Mouse (Mus musculus) macrophage (primary cell): Measurements from ENCODE around the gene Hhip. TPM values are rescaled to one million over a fixed set of nuclear protein-coding genes. Genes with fewer than 3 reads are reported as not detected.

Experiments
- H3K27ac ChIP-seq: fragments of 350-480 bp; formaldehyde crosslinking; 2 replicates; pipeline ENCODE4 v1.9.0; 2021
- H3K36me3 ChIP-seq: fragments of 350-480 bp; formaldehyde crosslinking; 2 replicates; pipeline ENCODE4 v1.9.0; 2021; ENCODE audit errors: inconsistent target
- H3K4me3 ChIP-seq: fragments of 350-480 bp; formaldehyde crosslinking; 2 replicates; pipeline ENCODE4 v1.9.0; 2021; ENCODE audit errors: inconsistent target
- H3K79me2 ChIP-seq: fragments of 350-480 bp; formaldehyde crosslinking; 2 replicates; pipeline ENCODE4 v1.9.0; 2021; ENCODE audit errors: inconsistent target
- WGBS: methylation state at CpG from one replicate; pipeline ENCODE4 v1.1.7; 2026; ENCODE audit warnings: inconsistent platforms; ENCODE audit not compliant: missing documents; 5-methylcytosine and 5-hydroxymethylcytosine counted together
- polyA plus RNA-seq: library from polyadenylated mRNA; stranded (reverse); fragments of 250-400 nt; gene quantifications from 3 replicates; pipeline ENCODE4 v1.2.4, GENCODE M21; 2018; ENCODE audit warnings: inconsistent platforms
- total RNA-seq, 78 experiments: library from RNA; depleted of rRNA; stranded (reverse); fragments of 250-400 nt; gene quantifications; 1 replicate in 9 of 78; 2 replicates in 24 of 78; 3 replicates in 43 of 78; 4 replicates in 2 of 78; pipeline ENCODE4 v1.2.4; 2018; ENCODE audit warnings: inconsistent platforms in 56 of 78

Hhip gene
- not detected for total RNA-seq (2018; cell fraction: chromatin; rRNA removed)
- total RNA-seq (2018; cell fraction: cytosol; rRNA removed): not detected
- total RNA-seq (2018; cell fraction: nucleus; rRNA removed): under 1 TPM in 1 of 26 experiments, not detected in 25; 0.09 TPM
- polyA plus RNA-seq: not detected in 3 replicates

DNA sequence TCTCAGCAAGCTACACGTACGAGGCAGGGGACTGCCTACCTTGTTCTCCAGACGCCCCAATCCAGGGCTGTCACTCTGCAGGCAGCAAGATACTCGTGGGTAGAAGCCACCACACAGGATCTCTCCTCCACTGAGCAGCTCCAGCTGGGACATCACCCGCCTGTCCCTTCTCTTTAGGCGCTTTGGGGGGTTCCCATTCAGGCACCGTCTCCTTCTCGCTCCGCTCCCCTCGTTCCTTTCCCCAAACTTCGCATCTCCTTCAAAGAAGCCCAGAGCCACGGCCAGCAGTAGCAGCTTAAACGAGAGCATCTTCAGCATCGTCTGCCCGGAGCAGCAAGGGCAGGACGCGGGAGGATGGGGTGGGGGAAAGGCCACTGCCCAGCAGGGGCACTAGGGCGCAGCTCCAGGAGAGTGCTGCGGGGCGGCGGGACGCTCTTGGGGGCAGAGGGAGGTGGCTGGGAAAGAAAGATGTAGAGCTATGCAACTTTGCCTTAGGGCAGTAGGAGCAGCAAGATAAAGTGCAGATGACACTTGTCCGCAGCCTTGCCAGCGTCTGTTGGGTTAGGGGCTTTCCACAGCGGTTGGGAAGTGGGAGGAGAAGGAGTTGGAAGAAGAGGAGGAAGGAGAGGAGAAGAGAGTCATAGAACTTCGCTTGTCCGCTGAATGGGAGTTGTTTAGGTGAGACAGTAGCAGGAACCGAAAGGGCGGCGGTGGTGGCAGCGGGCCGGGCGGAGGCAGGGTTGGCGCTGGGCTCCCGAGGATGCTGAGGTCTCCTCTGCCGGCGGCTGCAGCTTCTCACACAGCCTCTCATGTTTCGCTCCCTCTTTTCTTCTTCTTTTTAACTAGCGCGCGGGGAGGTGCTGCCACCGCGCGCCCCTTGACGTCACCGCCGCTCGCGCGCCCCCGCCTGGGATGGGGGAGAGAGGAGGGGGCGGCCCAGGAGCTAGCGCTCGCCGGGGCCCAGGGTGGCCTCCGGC is at the start of gene Hhip:
TSS of gene Hhip (minus strand) at position 809 of the 977 bp plus-strand sequence.
- WGBS: 2% methylated on average over 46 of the region's 56 CpGs
- Histone ChIP-seq H3K27ac (no peak within 1 kb of the TSS), H3K4me3 (no peak within 1 kb of the TSS), H3K36me3 (no peaks in the 10 kb centered on the region), H3K79me2 (no peaks in the 10 kb centered on the region)

- H3K4me3 ChIP-seq: no peak overlapping the region
- no peaks in the 10 kb centered on the region for H3K36me3 ChIP-seq
- no peak overlapping the region for H3K27ac ChIP-seq
- 100% methylated on average over 2 of the region's 2 CpGs for WGBS
- H3K79me2 ChIP-seq: no peaks in the 10 kb centered on the region
Measured at GRCm38 (mm10) chr8:80087021-80087420, 29.2 kb upstream of the Hhip start.

DNA sequence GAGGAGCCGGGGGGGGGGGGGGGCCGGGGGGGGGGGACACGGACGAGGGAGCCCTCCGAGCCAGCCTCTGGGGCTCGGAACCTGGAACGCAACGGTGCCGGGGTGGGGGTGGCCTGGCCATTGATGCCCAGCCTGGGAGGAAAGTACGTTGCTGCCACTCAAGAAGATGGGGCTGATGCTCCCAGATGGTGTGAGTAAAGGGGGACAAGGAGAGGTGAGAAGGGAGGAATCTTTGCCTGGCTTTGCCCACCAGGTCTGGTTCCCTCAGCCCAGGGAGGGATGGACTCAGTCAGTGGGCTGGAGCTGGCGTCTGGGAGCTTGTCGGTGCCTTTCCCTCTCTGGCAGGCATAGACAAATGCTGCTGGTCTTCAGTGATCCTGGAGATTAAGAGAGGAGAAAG is 387 bp upstream of the Hhip start:
- 10% methylated on average over 7 of the region's 12 CpGs for WGBS

GRCm38 (mm10) chr8:80056331-80057070 is 1.3 kb downstream of the Hhip start:
- no peak overlapping the region for H3K27ac ChIP-seq
- WGBS: 17% methylated on average over 12 of the region's 13 CpGs
- no peak overlapping the region for H3K4me3 ChIP-seq

More for the DNA sequence above, 387 bp upstream of the Hhip start:
- Histone ChIP-seq H3K79me2 (no peaks in the 10 kb centered on the region), H3K27ac (no peak overlapping the region), H3K36me3 (no peaks in the 10 kb centered on the region), H3K4me3 (no peak overlapping the region)

GRCm38 (mm10) chr8:80055777-80056176 is 2.0 kb downstream of the Hhip start:
- Histone ChIP-seq H3K27ac (no peak overlapping the region), H3K79me2 (no peaks in the 10 kb centered on the region), H3K4me3 (no peak overlapping the region), H3K36me3 (no peaks in the 10 kb centered on the region)
- 54% methylated on average over 10 of the region's 10 CpGs for WGBS

More at GRCm38 (mm10) chr8:80056331-80057070, 1.3 kb downstream of the Hhip start:
- Histone ChIP-seq H3K36me3 (no peaks in the 10 kb centered on the region), H3K79me2 (no peaks in the 10 kb centered on the region)

DNA sequence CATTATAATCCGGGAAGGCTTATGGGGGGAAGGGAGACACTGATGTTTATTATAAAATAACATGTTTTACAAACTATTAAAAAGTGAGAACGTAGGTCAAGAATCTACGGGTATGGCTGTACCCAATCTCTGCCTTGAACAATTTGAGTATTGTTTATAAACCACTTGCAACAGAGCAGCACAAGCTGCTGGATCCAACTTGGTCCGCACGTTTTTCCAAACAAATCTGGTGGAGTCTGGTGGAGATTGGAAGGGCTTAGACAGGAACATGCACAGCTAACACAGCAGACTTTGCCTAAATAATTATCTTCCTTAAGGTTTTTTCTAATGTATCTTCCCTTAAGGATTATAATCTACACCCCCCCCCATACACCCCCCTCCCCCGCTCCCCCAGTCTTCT is 2.7 kb downstream of the Hhip start:
- WGBS: 88% methylated on average over 6 of the region's 6 CpGs

DNA sequence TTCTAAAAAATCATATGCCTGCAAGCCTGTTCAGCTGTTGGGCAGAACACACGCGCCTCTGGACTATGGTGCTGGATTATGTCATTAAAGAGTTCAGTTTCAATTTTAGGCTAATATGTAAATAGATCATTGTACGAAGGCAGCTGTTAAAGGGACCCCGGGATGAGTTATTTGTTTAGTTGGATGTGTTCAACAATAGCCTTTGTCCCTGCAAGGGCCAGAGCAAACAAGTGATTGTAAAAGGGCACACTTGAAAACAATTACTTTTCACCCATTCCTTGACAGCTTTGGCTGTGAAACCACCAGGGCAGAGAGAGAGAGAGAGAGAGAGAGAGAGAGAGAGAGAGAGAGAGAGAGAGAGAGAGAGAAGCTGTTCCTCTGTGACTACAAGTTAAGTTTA is 3.6 kb downstream of the Hhip start:
- no peaks in the 10 kb centered on the region for H3K79me2 ChIP-seq
- no peak overlapping the region for H3K27ac ChIP-seq
- H3K36me3 ChIP-seq: no peaks in the 10 kb centered on the region
- WGBS: 72% methylated on average over 4 of the region's 4 CpGs
- no peak overlapping the region for H3K4me3 ChIP-seq

More for the DNA sequence above, 2.7 kb downstream of the Hhip start:
- no peaks in the 10 kb centered on the region for H3K79me2 ChIP-seq
- no peak overlapping the region for H3K27ac ChIP-seq
- no peak overlapping the region for H3K4me3 ChIP-seq
- H3K36me3 ChIP-seq: no peaks in the 10 kb centered on the region

DNA sequence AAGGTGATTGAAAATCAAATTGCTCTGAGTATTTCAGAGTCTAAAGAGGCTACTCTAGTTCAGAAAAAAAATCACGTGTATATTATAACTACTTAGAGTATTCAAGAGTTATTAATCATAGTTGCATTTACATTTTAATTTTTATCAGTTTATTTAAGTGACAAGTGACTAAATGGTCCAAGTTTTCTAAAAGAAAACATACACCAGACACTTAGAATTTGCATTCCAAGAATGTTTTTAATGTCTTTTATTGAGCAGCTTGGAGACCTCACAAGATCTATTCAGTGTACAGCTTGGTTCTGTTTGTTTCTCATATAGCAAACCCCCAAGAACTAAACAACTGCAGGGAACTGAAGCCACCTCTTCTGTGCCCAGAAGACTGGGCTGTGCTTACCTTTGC is 5.0 kb downstream of the Hhip start:
- Histone ChIP-seq H3K36me3 (no peaks in the 10 kb centered on the region), H3K27ac (no peak overlapping the region), H3K79me2 (no peaks in the 10 kb centered on the region), H3K4me3 (no peak overlapping the region)
- 100% methylated on average over 1 of the region's 1 CpGs for WGBS

DNA sequence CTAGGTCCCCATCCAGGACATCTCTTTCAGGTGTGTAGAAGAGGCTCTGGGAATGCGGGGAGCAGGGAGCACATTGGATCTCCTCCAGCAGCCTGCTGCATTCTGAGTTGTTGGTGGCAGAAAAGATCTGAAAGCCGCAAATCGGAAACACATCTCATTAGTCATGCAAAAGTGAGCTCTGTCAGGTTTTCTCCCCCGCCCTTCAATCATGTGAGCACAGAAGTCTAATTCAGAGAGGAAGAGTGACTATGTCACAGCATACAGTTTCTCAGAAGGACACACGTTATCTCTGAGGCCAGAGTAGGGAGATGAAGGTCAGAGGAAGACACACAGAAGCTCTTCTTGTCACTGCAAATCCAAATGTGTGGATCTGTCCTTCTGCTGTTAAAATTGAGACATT is 6.3 kb downstream of the Hhip start:
- H3K36me3 ChIP-seq: no peaks in the 10 kb centered on the region
- WGBS: 29% methylated on average over 5 of the region's 5 CpGs

DNA sequence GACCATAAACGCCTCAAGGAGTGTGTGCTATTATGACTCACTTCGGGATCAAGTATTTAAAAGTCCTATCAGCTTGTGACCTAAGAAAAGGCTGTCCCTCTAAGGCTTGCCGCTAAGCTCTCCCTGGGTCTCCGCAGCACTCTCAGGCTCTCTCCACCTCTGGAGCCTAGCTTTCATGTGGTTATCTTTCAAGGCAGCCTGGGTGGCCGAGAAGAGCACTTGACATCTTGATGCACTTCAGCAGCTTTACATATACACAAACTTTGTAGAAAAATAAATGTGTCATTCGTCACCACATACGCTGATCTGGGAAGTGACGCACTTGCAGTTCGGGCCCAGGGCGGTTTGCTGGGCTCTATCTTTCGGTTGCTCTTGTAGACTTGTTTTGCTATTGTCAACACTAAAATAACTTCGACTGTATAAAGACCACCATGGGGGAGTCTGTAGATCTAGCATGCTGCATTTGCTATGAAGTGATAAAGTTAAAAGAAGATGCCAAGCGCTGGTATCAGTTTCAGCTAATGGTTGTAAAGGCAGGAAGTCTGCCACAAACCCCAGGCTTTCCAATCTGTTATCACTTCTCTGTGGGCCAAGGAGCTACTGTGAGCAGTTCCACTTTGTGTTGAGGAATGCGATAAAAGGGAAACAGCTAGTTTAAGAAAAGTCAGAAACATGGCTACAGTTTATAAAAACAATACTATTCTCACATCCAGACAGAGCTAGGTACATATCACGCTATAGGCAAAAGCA is 8.4 kb downstream of the Hhip start:
- WGBS: 82% methylated on average over 15 of the region's 15 CpGs
- H3K27ac ChIP-seq: no peak overlapping the region
- no peaks in the 10 kb centered on the region for H3K79me2 ChIP-seq
- H3K4me3 ChIP-seq: no peak overlapping the region
- no peaks in the 10 kb centered on the region for H3K36me3 ChIP-seq

More for the DNA sequence above, 6.3 kb downstream of the Hhip start:
- no peaks in the 10 kb centered on the region for H3K79me2 ChIP-seq
- H3K27ac ChIP-seq: no peak overlapping the region
- H3K4me3 ChIP-seq: no peak overlapping the region

- 85% methylated on average over 4 of the region's 4 CpGs for WGBS
- no peaks in the 10 kb centered on the region for H3K36me3 ChIP-seq
- no peak overlapping the region for H3K4me3 ChIP-seq
- no peak overlapping the region for H3K27ac ChIP-seq
- no peaks in the 10 kb centered on the region for H3K79me2 ChIP-seq
Measured at GRCm38 (mm10) chr8:80048256-80048655, 9.6 kb downstream of the Hhip start.

DNA sequence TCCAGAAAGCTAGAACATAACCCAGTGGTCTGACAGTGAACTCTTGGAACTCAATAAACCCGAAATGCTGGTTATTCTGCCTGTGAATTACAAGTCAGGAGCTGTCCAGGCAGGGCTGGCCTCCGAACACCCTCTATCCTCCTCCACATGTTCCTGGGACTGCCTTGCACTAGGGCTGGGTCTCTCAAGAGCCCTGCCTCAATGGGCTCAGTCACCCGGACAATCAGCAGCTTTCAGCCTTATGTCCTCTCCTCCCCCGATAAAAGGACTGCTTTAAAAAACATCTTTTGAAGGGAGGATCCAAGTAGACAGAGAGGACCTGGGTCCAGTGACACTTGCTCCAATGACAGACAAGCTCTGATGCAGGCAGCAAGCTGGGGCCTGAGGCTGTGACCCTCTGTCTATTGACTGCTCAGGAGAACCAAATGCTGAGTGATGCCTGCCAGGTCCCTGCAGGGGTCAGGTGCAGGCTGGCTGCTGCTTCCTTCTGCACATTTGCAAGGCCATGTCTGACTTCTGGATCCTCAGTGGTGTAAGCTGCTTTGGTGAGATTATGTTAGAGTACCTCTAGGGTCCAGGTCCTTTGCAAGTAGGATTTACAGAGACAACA is 20.1 kb downstream of the Hhip start:
- H3K4me3 ChIP-seq: no peak overlapping the region
- WGBS: 85% methylated on average over 4 of the region's 4 CpGs
- H3K36me3 ChIP-seq: no peaks in the 10 kb centered on the region
- no peaks in the 10 kb centered on the region for H3K79me2 ChIP-seq
- no peak overlapping the region for H3K27ac ChIP-seq

DNA sequence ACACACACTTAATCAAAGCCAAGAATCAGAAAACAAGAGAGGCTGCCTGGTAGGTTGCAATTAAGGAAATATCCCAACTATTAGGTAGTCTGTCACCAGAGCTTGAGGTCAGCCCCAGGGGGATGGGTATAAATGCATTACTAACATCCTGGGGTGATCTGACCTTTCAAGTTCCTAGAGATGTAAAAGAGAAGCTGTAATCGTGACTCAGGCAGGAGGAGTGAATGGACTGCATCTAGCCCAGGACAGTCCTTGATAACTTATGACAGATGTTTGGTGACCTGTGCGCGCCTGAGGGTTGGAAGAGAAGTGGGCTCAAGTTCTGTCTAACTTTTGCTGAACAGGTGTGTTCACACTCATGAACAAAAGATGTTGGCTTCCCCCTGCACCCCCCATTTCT is 25.2 kb downstream of the Hhip start:
- no peak overlapping the region for H3K27ac ChIP-seq
- WGBS: 87% methylated on average over 3 of the region's 3 CpGs
- H3K4me3 ChIP-seq: no peak overlapping the region
- no peaks in the 10 kb centered on the region for H3K36me3 ChIP-seq
- no peaks in the 10 kb centered on the region for H3K79me2 ChIP-seq
